Mouse (Mus musculus): ENCODE measurements around the gene Olfr460.

DNA sequence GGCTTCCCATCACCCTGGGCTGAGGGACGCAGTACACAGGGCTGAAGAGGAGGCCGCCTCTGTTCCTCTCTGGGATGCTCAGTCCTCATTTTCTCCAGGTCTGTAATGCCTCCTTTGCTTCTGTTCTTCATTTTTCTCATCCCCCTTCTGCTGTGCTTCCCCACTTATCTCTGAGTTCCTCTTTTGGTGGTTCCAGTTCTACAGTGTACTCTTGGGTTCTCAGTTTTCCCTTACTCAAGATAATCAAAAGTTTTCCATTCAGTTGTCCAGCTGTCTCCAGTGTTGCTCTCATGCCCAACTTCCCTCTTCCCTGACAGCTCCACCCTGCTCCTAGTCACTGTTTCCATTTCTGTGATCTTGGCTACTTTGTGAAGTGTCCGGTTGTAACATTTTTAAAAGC lies 4.3 kb downstream of the Olfr460 start:
- TF ChIP-seq CTCF (conservative IDR thresholded peaks at IDR 0.05; ENCODE audit: low read length): no peak
- no peak for TF ChIP-seq NANOG (IDR thresholded peaks at IDR 0.05; ENCODE audit: borderline replicate concordance, low read length)
- no peak for TF ChIP-seq POU5F1 (IDR thresholded peaks at IDR 0.05; ENCODE audit: borderline replicate concordance, low read length)
